Mouse (Mus musculus) cerebellum, postnatal 25 days (tissue): ENCODE measurements around the gene Prps1l3.

Experiments
- DNase-seq, 2 experiments: peaks; one replicate each; pipeline ENCODE4 v3.0.0; 2021; ENCODE audit warnings: mixed read lengths in 2 of 2

Gene Prps1l3

GRCm38 (mm10) chr12:57243671-57244495 lies 13.7 kb downstream of the Prps1l3 start:
- no peak for DNase-seq

GRCm38 (mm10) chr12:57258572-57258971 lies 28.4 kb downstream of the Prps1l3 start:
- DNase-seq, result no peak

- DNase-seq, result no peak
Measured at GRCm38 (mm10) chr12:57275456-57275855, 45.2 kb downstream of the Prps1l3 start.

GRCm38 (mm10) chr12:57281155-57282114 lies 51.2 kb downstream of the Prps1l3 start:
- DNase-seq, result peak in 1 of 2 experiments; percentile 25

- no peak for DNase-seq
Measured at GRCm38 (mm10) chr12:57285303-57286059, 55.3 kb downstream of the Prps1l3 start.
